Mouse (Mus musculus): ENCODE data around the gene Rragc.

DNA sequence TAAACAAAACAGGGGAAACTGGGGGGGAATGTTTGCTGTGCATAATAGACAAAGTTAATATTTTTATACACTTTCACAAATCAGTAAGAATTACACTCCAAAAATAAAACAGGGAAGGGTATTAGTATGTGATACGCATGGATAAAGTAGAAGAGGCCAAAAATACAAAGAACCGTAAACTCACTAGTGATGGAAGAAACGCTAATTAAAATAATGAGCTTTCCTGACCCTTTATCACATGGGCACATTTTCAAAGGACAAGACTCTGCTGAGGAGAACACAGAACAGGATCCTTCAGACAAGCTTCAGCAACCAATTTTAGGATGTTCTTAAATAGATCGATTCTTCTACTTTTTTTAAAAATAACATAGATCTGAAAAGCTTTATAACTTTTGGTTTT lies 29.5 kb downstream of the Rragc start:
- TF ChIP-seq CTCF (IDR thresholded peaks at IDR 0.05; ENCODE audit: control insufficient read depth, insufficient read depth, low read length) = no peak
- TF ChIP-seq POLR2A (IDR thresholded peaks at IDR 0.05; ENCODE audit: borderline replicate concordance, control insufficient read depth, low read depth, low read length) = no peak

Data from bone marrow, adult 2 months (tissue).